Mouse (Mus musculus) left cerebral cortex, postnatal 25 days (tissue): ENCODE results near the gene Taok3. TPM values are rescaled to one million over a fixed set of nuclear protein-coding genes. Genes with fewer than 3 reads are reported as not detected.

Experiments
- DNase-seq, 2 experiments: peaks; one replicate each; pipeline ENCODE4 v3.0.0; 2022; ENCODE audit warnings: low spot score in 2 of 2, mixed read lengths in 1 of 2
- intact Hi-C: fragments of 180-260 bp; cut with DNase I; formaldehyde crosslinking; loops from one replicate; pipeline ENCODE4 v1.15.1; 2025
- total RNA-seq, 2 experiments: library from RNA; stranded (reverse); gene quantifications; 2 replicates each; pipeline ENCODE4 v1.2.3; 2021

The Taok3 gene
- total RNA-seq, 2 experiments from 2014 or later: 55.2 to 59.8 TPM

- DNase-seq: peak; percentile 45 to 63
- intact Hi-C loops: loop anchor here (2.0 kb wide), 1 partner anchor 124 kb away; the partner anchor contains the start of gene Suds3
Observed at GRCm38 (mm10) chr5:117240321-117240731, 120.4 kb downstream of the Taok3 start.

- DNase-seq: peak; percentile 62 to 75
- intact Hi-C loops: loop anchor here (2.0 kb wide), 1 partner anchor 124 kb away; the partner anchor contains the start of gene Suds3
Observed at GRCm38 (mm10) chr5:117240761-117241322, 120.9 kb downstream of the Taok3 start.

- intact Hi-C loops: loop anchor here (2.0 kb wide), 1 partner anchor 125 kb away; the partner anchor contains the start of gene Suds3
- peak; percentile 69 to 73 for DNase-seq
Observed at GRCm38 (mm10) chr5:117241935-117242531, 122.1 kb downstream of the Taok3 start.

- peak; percentile 54 to 56 for DNase-seq
- intact Hi-C loops: no loop called here
Observed at GRCm38 (mm10) chr5:117242671-117243478, 122.9 kb downstream of the Taok3 start.

- no peak for DNase-seq
- intact Hi-C loops: no loop called here
Observed at GRCm38 (mm10) chr5:117245170-117245569, 125.2 kb downstream of the Taok3 start.

- intact Hi-C loops: no loop called here
- DNase-seq: no peak
Observed at GRCm38 (mm10) chr5:117248351-117248750, 128.4 kb downstream of the Taok3 start.

GRCm38 (mm10) chr5:117250796-117251195, 130.9 kb downstream of the Taok3 start:
- intact Hi-C loops: no loop called here
- DNase-seq: peak in 1 of 2 experiments; percentile 70

- no peak for DNase-seq
- intact Hi-C loops: no loop called here
Observed at GRCm38 (mm10) chr5:117251763-117252162, 131.8 kb downstream of the Taok3 start.

GRCm38 (mm10) chr5:117258276-117258675, 138.3 kb downstream of the Taok3 start:
- intact Hi-C loops: no loop called here
- no peak for DNase-seq

GRCm38 (mm10) chr5:117263566-117263965, 143.6 kb downstream of the Taok3 start:
- intact Hi-C loops: no loop called here

GRCm38 (mm10) chr5:117264701-117265100, 144.8 kb downstream of the Taok3 start:
- DNase-seq: no peak
- intact Hi-C loops: no loop called here

More at GRCm38 (mm10) chr5:117263566-117263965, 143.6 kb downstream of the Taok3 start:
- DNase-seq: no peak

GRCm38 (mm10) chr5:117267913-117268312, 148.0 kb downstream of the Taok3 start:
- no peak for DNase-seq
- intact Hi-C loops: no loop called here

- intact Hi-C loops: no loop called here
Observed at GRCm38 (mm10) chr5:117268749-117269148, 148.8 kb downstream of the Taok3 start.

GRCm38 (mm10) chr5:117269395-117269794, 149.5 kb downstream of the Taok3 start:
- DNase-seq: no peak
- intact Hi-C loops: no loop called here

More at GRCm38 (mm10) chr5:117268749-117269148, 148.8 kb downstream of the Taok3 start:
- DNase-seq: no peak

- intact Hi-C loops: no loop called here
- DNase-seq: peak; percentile 64 to 94
Observed at GRCm38 (mm10) chr5:117271945-117272344, 152.0 kb downstream of the Taok3 start.

GRCm38 (mm10) chr5:117274817-117275216, 154.9 kb downstream of the Taok3 start:
- no peak for DNase-seq
- intact Hi-C loops: no loop called here

- no peak for DNase-seq
Observed at GRCm38 (mm10) chr5:117277784-117278183, 157.9 kb downstream of the Taok3 start.

GRCm38 (mm10) chr5:117278809-117279668, 159.1 kb downstream of the Taok3 start:
- intact Hi-C loops: no loop called here
- no peak for DNase-seq

More at GRCm38 (mm10) chr5:117277784-117278183, 157.9 kb downstream of the Taok3 start:
- intact Hi-C loops: no loop called here

GRCm38 (mm10) chr5:117279669-117280050, 159.7 kb downstream of the Taok3 start:
- DNase-seq: no peak
- intact Hi-C loops: no loop called here
